Mouse (Mus musculus) retina, adult 2 months (tissue): ENCODE results near the gene AI854703.
A peak's percentile ranks its signal among the peaks of the same experiment; 100 is the strongest.
"Not testable (repeated sequence)": the region's sequence is repeated elsewhere in the genome, so short reads cannot be mapped to it uniquely, and the experiment has no call there.

Experiments used
- DNase-seq: peaks from one replicate; pipeline ENCODE4 v3.0.0-alpha.2; 2012; ENCODE audit warnings: low read depth, low spot score

Gene AI854703

DNA sequence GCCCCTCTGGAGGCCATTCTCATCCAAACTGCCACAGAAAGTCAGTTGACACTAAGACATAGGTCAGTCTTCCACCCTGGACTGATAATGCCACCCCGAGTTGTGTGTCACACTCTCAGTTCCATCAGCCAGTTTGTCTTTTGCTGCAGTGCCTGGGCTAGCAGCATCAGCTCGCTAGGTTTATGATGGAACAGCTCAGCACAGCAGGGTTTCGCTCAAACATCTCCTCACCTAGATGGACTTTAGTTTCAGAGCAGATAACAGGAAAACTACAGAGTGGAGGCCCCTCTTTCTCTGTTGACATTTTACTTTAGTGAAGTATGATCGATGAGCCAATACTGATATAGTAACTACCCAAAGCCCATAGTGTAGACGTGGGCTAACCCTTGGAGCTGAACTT lies 11.8 kb upstream of the AI854703 start:
- DNase-seq = no peak

DNA sequence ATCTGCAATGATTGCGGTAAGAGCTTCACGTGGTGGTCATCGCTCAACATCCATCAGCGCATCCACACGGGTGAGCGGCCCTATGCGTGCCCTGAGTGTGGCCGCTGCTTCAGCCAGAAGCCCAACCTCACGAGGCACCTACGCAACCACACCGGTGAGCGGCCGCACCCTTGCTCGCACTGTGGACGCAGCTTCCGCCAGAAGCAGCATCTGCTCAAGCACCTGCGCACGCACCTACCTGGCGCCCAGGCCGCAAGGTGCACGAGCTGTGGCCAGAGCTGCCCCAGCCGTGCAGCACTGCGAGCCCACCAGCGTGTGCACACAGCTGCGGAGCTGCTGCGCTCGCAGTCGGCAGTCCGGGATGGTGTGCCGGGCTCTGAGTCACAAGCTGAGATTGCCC lies 6.5 kb upstream of the AI854703 start:
- no peak for DNase-seq

DNA sequence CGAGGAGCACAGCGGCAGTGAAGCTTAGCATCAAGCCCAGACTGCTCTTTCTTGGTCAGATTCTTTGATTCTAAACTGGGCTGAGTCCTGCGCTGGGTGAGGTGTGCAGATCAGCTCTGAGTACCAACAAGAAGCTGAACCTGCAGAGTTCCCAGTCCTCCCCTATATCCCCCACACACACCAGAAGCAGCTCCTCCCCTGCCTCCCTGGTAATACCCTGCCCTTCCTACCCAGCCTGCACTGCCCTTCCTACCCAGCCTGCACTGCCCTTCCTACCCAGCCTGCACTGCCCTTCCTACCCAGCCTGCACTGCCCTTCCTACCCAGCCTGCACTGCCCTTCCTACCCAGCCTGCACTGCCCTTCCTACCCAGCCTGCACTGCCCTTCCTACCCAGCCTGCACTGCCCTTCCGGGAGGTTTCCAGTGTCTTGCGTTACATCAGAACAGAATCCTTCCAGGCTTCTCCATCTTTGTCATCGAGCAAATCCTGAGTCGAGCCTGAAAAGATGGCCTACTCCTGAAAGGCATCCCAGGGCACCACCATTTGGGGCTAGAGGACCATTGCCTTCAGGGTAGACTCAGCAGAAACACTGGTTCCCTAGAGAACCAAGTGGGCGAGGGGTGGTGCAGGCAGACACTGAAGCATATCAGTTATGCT lies 4.2 kb upstream of the AI854703 start:
- not testable (repeated sequence) for DNase-seq

DNA sequence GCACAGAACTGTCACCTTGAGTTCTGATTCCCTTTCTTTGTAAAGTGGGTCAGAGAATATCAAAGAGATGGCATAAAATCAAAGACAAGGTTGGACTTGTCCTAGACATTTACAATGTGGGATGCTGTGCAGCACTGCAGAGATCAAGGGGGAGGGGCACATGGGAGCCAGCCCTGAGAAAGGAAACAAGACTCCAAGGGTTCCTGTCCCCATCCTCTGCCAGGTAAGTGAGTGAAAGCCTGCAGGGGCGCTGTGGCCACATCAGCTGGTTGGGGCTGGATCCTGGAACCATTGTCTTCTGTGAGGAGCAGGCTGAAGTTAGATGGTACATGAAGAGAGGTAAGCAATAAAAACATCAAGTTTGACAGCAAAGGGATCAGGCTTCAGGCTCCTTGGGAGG lies 3.1 kb upstream of the AI854703 start:
- DNase-seq = no peak

DNA sequence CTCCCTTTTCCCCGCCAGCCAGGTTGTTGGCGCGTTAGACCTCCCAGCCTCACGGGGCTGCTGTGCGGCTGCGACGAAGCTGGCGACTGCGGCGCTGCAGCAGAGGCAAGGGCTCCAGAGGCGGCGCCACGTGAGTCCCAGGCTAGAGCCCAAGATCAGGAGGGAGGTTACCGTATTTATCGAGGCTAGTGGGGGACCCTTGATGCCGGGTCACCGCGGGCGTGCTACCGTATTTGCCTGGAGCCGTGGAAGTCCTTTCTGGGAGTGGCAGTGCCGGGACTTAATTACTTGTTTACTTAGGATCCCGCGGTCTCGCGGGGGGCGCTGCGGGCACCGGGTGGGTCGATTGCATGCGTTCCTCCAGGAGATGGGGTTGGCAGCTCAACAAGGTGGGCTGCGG lies 420 bp downstream of the AI854703 start:
- no peak for DNase-seq

DNA sequence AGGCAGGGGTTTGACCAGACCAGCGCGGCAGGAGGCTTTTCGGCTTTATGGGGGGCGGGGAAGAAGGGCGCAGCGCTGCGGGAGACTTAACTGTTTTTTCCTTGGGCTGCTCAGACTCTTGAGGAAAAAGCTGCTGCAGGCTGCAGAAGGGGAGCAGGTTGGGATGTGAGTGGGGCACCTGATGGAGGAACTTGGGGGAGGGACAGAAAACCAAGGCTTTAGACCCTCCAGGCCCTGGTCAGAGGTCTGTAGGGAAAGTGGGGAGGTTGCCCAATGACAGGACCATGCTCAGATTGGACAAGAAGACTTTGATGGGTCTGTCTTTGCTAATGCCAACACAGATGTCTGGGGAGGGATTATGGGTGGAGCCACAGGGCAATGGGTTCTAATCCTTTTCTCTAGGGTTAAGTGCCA lies 954 bp downstream of the AI854703 start:
- no peak for DNase-seq

DNA sequence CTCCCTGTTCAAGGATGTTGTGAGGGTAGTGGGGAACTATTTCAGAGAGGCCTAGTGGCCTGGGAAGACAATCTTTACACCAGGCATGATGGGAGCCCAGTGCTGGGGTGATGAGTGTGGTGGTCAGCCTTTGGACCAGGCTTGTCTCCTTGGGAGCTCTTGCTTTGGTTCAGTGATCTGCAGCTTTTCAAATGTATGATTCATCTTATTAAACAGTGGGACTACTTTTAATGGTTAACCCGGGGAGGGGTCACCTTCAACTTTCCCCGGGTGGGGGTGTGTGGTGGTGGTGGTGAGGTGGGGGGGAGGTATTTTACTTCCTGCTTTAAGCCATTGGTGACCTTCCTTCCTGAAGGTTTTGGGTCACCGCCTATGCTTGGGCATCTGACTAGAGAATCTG lies 1.8 kb downstream of the AI854703 start:
- no peak for DNase-seq

DNA sequence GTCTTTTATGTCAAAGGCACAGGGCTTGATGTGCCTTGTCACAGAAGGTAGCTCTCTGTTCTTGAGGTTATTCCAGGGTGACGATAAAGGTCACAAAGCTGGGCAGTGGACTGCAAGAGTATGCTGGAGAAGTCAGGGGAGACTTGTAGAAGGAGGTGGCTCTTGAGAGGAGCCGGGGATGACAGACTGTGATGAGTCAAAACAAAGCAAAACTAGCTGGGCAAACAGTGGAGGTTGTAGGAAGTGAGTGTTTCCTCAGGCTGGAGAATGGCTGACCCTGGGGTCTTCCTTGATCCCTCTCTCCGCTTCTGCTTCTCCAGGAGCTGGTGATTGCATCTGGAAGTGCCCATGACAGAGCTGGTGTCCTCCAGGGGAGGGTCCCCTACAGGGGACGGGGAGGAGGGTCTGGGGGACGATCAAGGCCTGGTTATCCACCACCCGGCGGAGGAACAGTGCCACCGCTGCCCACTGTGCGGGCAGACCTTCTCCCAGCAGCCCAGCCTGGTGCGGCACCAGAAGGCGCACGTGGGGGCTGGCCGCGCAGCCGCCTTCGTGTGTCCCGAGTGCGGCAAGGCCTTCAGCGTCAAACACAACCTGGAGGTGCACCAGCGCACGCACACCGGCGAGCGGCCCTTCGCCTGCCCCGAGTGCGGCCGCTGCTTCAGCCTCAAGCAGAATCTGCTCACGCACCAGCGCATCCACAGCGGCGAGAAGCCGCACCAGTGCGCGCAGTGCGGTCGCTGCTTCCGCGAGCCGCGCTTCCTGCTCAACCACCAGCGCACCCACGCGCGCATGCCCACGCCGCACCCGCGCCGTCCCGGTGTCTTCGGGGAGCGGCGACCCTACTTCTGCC lies 2.5 kb downstream of the AI854703 start:
- no peak for DNase-seq

DNA sequence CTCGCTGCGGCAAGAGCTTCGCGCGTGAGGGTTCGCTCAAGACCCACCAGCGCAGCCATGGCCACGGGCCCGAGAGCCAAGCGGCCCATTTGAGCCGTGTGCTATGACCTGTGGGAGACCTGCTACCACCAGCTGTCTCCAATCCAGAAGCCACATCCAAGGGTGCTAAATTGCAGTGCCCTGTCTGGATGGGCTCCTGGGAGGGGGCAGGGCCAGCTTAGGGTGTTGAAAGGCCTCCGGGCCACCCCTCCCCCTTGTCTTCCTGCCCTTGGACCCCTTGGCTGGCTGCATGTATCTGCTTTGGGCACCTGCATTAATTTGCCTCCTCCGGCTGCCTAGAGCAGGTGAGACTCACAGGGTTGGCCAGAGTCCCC lies 3.1 kb downstream of the AI854703 start:
- no peak for DNase-seq

DNA sequence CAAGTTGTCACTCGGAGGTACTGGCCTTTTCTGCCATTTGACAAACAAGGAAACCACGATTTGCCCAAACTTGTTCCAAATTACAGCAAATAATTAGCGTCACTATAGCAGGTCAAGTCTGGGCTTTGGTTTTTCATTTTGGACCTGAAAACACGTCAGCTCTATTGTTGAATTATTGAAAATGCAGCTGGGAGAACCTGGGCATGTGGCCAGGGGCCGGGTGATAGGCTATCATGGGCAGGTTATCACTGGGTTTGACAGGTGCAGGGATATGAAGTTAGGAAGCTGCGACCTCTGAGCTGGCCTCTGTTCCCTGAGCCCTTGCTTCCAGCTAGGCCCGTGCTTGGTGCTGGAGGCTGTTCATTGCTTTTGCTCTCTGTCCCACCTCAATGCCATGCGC lies 4.3 kb downstream of the AI854703 start:
- no peak for DNase-seq

DNA sequence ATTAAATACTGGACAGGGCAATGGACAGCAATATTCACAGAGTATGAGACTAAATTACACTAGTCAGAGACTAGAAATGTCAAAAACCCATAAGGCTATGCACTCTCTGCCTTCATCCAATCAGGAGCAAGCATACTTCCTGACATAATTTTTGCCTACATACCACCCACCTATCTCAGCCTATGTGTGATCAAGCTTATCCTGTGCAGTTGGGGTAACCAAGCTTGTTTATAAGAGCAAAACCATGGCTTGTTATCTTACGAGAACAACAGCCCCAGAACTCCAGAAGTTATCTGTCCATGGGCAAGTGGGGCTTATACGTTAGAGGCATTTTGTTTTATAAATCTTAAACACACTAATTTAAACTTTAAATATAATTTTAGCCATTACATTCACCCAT lies 8.5 kb downstream of the AI854703 start:
- no peak for DNase-seq

DNA sequence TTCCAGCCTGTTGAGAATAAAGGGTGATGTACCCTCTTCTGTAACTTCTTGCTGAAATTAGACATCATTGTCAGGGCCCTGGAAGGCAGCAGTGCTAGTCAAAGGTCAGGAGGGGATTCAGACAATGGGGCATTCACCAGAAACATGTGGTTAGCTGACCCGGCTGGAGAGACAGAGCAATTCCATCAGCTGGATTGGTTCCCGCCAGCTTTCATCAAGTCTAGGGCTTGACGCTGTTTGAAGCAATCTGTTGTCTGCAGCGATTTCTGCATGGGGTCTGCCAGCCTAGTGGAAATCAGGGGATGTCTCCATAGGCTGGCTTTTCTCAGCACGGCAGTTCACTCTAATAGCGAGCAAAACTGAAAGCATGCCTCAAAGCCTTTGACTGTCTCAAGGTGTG lies 10.0 kb downstream of the AI854703 start:
- no peak for DNase-seq

DNA sequence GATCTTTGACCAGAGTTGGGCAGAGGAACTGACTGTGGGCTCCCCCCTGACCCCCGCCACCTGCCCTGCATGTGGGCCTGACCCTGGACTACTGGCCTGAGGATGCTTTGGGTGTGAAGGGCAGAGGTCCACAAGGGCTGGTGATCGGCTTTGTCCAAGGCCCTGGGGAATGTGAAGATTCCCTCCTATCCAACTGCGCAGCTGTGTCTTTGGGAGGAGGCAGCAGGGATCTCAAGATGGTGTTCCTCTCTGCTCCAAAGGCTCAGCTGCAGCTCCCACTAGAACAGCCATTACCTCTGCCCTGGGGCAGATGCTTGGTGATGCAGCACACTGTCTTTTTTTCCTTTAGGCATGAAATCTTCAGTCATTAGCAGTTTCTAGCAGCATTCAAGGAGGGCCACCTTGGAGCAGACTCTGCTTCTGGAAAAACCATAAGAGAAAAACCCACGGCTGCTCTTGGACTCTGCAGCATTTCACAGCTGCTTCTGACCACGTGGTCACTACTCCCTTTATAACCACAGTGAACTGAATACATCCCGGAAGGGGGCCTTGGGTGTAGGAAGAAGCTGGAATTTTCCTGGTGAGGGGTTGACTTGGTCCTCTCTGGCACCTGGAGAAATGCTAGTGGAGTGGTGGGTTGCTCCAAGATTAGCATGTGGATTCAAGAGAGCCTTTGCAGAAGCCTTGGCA lies 11.4 kb downstream of the AI854703 start:
- DNase-seq = no peak

DNA sequence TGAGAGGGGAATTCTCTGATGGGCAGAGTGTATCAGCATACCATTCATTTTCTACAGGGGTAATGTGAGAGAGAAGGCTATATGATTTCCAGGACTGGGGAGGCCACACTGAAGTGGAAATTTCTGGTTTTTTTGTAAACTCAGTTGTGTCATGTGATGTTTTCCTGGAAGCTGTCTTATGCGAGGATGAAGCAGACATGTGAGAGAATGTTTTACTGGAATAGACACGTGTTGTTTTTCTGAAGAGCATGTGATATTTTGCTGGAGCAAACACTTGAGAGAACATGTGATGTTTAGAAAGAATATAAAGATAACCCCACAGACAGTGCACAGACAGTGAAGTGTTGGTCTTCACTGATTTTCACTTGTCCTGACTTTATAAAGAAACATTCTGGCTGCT lies 12.0 kb downstream of the AI854703 start:
- DNase-seq = no peak

DNA sequence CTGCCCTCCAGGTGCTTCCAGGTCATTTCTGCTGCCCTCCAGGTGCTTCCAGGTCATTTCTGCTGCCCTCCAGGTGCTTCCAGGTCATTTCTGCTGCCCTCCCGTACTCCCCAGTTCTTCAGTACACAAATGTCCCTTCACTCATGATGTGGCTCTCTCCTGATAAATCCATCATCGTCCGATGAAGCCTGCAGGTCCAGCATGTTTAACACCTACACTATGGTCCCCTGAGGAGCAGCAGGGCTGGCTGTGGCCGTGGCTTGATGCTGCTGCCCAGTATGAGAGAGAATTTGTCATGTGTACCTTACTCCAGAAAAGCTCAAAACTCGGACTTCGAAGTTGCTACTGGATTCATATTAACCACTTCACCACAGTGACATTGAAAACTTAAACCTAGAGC lies 14.8 kb downstream of the AI854703 start:
- DNase-seq = no peak

DNA sequence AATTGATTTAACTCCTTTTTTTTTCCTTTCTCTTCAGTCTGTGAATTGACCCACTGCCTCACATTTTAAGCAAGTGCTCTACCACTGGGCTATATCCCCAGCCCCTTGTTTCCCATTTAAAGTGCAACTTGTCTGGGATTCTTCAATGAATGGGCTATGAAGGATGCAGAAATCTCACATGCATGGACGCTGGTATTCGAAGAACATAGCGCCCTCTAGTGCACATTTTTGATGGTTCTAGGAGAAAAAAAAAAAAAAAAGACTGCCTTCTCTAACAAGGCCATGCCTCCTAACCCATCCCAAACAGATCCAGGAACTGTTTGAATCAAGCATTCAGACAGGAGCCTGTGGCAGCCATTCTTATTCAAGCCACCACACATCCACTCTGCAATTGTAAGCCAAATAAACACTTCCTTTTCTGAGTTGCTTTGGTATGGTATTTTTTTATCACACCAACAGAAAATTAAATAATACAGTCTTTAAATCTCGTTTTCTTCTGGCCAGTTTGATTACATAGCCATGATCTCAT lies 16.3 kb downstream of the AI854703 start:
- DNase-seq = peak; percentile 40

DNA sequence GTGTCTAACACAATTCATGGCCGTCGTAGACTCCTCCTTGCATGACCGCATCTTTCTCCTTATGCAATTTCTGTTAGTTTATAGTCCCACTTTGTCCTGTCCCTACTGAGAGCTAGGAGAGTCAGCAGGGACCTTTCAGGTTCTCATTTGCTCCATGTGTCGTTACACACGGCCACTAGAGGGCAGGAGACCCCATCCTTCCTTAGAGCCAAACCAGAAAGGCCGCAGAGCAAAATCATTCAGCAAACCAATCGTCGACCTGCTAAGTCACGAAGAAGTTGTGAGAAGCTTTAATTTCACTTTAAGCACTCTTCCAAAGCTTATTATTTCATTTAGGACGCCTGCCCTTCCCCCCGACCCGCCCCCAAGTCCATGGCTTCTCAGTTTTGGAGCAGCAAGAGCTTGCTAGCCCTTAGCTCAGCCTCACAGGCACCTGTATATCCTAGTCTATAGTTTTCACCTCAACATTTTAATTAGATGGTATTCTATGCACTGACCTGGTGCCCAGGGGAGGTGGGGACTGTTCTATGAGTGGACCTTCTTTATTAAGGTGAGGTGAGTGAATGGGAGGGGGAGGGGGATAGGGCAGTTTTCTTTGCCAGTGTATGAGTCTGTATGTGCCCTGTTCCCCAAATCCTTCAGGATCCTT lies 19.2 kb downstream of the AI854703 start:
- peak; percentile 37 for DNase-seq

DNA sequence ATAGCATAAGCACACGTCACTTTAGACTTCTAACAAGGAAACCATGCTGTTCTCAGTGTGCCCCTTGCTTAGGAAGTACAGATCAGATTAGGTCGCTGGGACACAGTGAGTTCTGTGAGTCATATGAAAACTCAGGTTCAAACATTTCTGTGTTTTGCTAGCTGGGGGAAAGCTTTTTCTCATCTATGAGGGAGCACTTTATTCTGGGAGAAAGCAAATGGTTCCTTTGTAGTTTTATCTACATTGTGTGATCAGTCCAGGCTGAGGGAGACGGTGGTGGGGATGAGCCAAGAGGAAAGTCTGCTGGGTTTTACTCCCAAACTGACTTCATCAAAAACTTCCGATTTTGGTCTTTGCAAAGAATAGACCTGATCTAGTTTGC lies 19.7 kb downstream of the AI854703 start:
- no peak for DNase-seq

DNA sequence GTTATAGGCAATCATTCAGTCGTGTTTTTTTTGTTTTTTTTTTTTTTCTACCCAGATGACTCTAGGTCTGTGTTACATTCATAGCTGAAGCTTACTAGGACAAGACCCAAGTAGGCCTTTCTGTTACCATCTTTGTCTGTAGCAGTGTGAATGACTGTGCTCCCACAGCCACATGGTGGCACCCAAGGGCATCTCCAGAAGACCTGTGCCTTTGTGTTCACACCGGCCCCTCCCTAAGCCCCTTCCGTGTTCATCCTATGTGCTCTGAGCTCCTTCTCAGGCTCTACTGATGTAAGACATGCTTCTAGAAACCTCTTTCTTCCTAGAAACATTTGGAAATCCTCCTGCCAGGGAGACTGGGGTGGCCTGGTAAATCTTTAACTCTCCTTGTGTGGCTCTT lies 20.4 kb downstream of the AI854703 start, which contains the start of gene Gimap8:
TSS of gene Gimap8 (plus strand) at position 240 of the 400 bp plus-strand sequence.
- no peak for DNase-seq

DNA sequence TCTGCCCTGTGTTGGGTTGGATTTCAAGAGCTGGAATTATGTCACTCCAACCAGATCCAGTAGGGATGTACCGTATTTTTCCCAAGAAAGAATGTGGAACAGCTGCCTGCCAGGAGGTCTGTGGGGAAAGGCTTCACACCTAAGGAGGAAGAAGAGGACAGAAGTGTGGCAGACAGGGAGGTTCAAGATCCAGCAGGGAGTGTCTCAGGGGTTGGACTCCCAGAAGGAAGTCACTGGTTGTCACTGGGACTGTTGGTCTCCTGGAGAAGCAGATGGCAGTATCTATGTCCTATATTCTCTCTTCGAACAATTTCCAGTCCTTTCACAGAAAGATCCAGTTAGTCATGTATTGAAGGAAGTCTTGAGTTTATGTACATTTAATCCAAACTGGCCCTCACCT lies 21.0 kb downstream of the AI854703 start:
- DNase-seq = no peak

DNA sequence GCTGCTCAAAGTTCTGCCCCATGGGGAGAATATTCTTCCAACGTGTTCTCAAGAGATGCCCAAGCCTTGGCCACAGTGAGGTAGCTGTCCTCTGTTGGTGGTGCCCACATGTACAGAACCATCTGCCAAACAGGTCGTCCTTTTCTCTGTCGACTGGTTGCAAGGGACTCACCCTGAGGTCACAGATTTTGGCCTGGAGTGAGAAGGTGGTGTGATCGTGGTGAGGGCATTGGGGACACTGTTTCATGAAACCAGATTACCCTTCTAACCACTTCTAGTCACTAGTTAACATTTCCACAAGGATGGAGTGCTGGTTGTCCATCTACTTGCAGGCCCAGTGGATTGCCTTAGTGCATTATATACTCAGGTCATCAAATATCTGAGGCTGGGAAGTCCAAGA lies 22.2 kb downstream of the AI854703 start:
- no peak for DNase-seq

DNA sequence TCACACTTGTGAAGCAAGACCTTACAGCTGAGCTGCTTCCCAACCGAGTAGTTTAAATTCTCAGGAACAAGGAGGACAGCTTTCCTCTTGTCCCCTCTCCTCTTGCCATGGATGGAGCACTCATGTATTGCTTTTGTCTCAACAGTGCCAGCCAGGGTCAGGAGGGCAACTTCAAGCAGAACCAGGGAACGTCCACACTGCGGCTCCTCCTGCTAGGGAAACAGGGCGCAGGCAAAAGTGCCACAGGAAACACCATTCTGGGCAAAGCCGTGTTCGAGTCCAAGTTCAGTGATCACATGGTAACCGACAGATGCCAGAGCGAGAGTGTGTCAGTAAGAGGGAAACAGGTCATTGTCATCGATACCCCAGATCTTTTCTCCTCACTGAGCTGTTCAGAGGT lies 23.5 kb downstream of the AI854703 start:
- DNase-seq = no peak
